Mouse (Mus musculus) ES-E14 (cell line): ENCODE measurements around the gene Bach2. TPM values are rescaled to one million over a fixed set of nuclear protein-coding genes. Genes with fewer than 3 reads are reported as not detected.

Source experiments
- DNase-seq: peaks from one replicate; pipeline ENCODE4 v3.0.0-alpha.2; 2013; ENCODE audit warnings: low read depth, low spot score
- H3K27ac ChIP-seq: 2 replicates; pipeline ENCODE4 v1.5.1; 2012; ENCODE audit warnings: low read depth, mild to moderate bottlenecking, low read length, moderate library complexity, mixed read lengths; ENCODE audit not compliant: poor library complexity, insufficient read depth, severe bottlenecking
- H3K36me3 ChIP-seq: 2 replicates; pipeline ENCODE4 v1.6.1; 2012; ENCODE audit warnings: mild to moderate bottlenecking, low read length, moderate library complexity, mixed read lengths; ENCODE audit not compliant: control insufficient read depth, poor library complexity, insufficient read depth, severe bottlenecking
- H3K4me1 ChIP-seq, 2 experiments: fragments of 150-350 bp in 1 of 2; sonication (generic) in 1 of 2; 2 replicates each; pipeline ENCODE4 v1.6.1; 2012; ENCODE audit warnings: low read length in 2 of 2, mild to moderate bottlenecking in 1 of 2, mixed read lengths in 1 of 2; ENCODE audit not compliant: control insufficient read depth in 2 of 2, insufficient read depth in 2 of 2, poor library complexity in 1 of 2
- H3K4me3 ChIP-seq, 2 experiments: fragments of 150-350 bp in 1 of 2; sonication (generic) in 1 of 2; 2 replicates each; pipeline ENCODE4 v1.5.1; 2012; ENCODE audit warnings: low read length in 2 of 2, low read depth in 1 of 2, mild to moderate bottlenecking in 1 of 2, mixed read lengths in 1 of 2; ENCODE audit not compliant: insufficient read depth in 1 of 2, poor library complexity in 1 of 2, severe bottlenecking in 1 of 2
- H3K9ac ChIP-seq: 2 replicates; pipeline ENCODE4 v1.6.1; 2012; ENCODE audit warnings: low read depth, mild to moderate bottlenecking, low read length, mixed read lengths; ENCODE audit not compliant: poor library complexity, insufficient read depth, severe bottlenecking
- H3K9me3 ChIP-seq: fragments of 150-350 bp; sonication (generic); 2 replicates; pipeline ENCODE4 v1.6.1; 2012; ENCODE audit warnings: low read depth, mild to moderate bottlenecking, low read length; ENCODE audit not compliant: control insufficient read depth, insufficient read depth
- CHD2 ChIP-seq: IDR thresholded peaks from 2 replicates; pipeline ENCODE4 v1.6.1; 2014; ENCODE audit warnings: mild to moderate bottlenecking, low read depth, low read length, inconsistent platforms
- HCFC1 ChIP-seq: IDR thresholded peaks from 2 replicates; pipeline ENCODE4 v1.6.1; 2012; ENCODE audit warnings: low read length, inconsistent platforms, borderline replicate concordance; ENCODE audit not compliant: insufficient read depth
- MAFK ChIP-seq: IDR thresholded peaks from 2 replicates; pipeline ENCODE4 v1.6.1; 2014; ENCODE audit warnings: mild to moderate bottlenecking, low read depth, low read length, inconsistent platforms; ENCODE audit not compliant: insufficient read depth
- ZC3H11A ChIP-seq: IDR thresholded peaks from 2 replicates; pipeline ENCODE4 v1.6.1; 2012; ENCODE audit warnings: low read depth, mild to moderate bottlenecking, inconsistent platforms, low read length, borderline replicate concordance
- ZNF384 ChIP-seq: IDR thresholded peaks from 2 replicates; pipeline ENCODE4 v1.6.1; 2012; ENCODE audit warnings: low read depth, low read length, inconsistent platforms
- in situ Hi-C, 2 experiments: fragments of 600-800 bp; cut with MboI; formaldehyde crosslinking; loops; one replicate each; pipeline ENCODE4 v1.15.1; 2025; ENCODE audit warnings: low sequenced_read_pairs in 2 of 2, inconsistent platforms in 1 of 2; ENCODE audit not compliant: unreplicated experiment in 2 of 2
- total RNA-seq: library from RNA; depleted of rRNA; stranded (reverse); fragments of 300-350 nt; gene quantifications from 2 replicates; pipeline ENCODE4 v1.2.3, GENCODE M21; 2012

Bach2 gene
- total RNA-seq, 1 experiment = 3.3 TPM

DNA sequence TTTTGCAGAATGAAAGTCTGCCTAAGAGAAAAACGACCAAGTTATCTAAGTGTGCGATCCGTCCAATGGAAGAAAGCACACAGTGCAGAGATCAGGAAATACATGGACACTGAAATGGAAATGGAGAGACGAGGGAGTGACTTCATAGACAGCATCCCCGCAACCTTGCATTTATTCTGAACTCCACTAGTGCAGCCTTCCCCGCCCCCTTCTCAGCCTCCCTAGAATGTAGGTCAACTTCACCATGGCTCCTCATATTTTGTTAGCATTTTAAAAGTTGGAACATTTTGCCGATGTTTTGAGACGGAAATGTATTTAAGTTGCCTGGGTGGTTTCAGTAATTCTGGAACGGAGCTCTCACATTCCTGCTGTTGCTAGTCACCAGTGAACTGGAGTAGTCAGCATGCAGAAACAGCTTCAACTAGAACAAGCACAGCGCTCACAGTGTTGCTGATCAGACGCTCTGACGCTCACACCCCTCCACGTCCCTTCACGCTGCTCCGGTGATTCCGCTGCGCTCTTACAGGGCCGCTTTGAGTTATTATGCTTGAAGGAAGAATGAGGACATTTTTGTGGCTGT lies 66.5 kb downstream of the Bach2 start:
- no peak overlapping the region for H3K27ac ChIP-seq
- H3K4me3 ChIP-seq = no peak overlapping the region
- TF ChIP-seq MAFK (no peak), HCFC1 (no peak), CHD2 (no peak), ZC3H11A (no peak), ZNF384 (no peak)
- H3K9ac ChIP-seq = no peak overlapping the region
- in situ Hi-C loops = no loop called here
- DNase-seq = no peak
- H3K36me3 ChIP-seq = no peaks in the 10 kb centered on the region
- H3K9me3 ChIP-seq = no peaks in the 10 kb centered on the region
- H3K4me1 ChIP-seq = peaks cover 0 to 2% of the 10 kb centered on the region in 2 experiments; a peak in 1 of 4 replicates

- no peak overlapping the region for H3K9ac ChIP-seq
- H3K27ac ChIP-seq = no peak overlapping the region
- no peaks in the 10 kb centered on the region for H3K36me3 ChIP-seq
- TF ChIP-seq ZNF384 = no peak
- no peak for TF ChIP-seq ZC3H11A
- no peak for TF ChIP-seq HCFC1
- no peak for TF ChIP-seq CHD2
- TF ChIP-seq MAFK = no peak
- peaks cover 0 to 2% of the 10 kb centered on the region in 2 experiments; a peak in 1 of 4 replicates for H3K4me1 ChIP-seq
- in situ Hi-C loops = no loop called here
- no peaks in the 10 kb centered on the region for H3K9me3 ChIP-seq
- DNase-seq = no peak
- no peak overlapping the region for H3K4me3 ChIP-seq
Observed at GRCm38 (mm10) chr4:32305683-32306082, 67.1 kb downstream of the Bach2 start.

- H3K4me3 ChIP-seq = no peak overlapping the region
- in situ Hi-C loops = no loop called here
- no peak for DNase-seq
- TF ChIP-seq ZNF384 (no peak), HCFC1 (no peak), CHD2 (no peak), MAFK (no peak), ZC3H11A (no peak)
- no peak overlapping the region for H3K9ac ChIP-seq
- H3K4me1 ChIP-seq = peaks cover 0 to 2% of the 10 kb centered on the region in 2 experiments; a peak in 1 of 4 replicates
- no peaks in the 10 kb centered on the region for H3K36me3 ChIP-seq
- no peak overlapping the region for H3K27ac ChIP-seq
- H3K9me3 ChIP-seq = no peaks in the 10 kb centered on the region
Observed at GRCm38 (mm10) chr4:32306169-32306792, 67.7 kb downstream of the Bach2 start.

DNA sequence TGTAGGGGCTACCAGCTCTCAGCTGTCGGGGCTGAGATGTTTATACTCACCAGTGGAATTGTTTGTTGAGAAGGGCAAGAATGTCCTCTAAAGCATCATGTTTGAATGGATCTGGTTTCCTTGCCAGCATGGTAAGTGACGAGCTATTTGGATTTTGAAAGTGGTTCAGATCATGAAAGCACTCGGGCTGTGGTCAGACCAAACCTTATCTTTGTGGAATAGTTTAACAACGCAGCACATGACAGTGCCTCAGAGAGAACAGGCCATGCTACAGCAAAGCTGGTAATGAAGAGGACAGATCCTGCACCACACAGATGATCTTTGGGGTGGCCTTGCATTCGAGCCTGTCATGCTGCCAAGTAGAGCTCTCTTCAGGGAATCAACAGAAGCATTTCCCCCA lies 68.6 kb downstream of the Bach2 start:
- peaks cover 1 to 2% of the 10 kb centered on the region in 2 experiments; a peak in 2 of 4 replicates for H3K4me1 ChIP-seq
- in situ Hi-C loops = no loop called here
- H3K9me3 ChIP-seq = no peaks in the 10 kb centered on the region
- no peak overlapping the region for H3K9ac ChIP-seq
- no peak overlapping the region for H3K27ac ChIP-seq
- no peak for DNase-seq
- no peaks in the 10 kb centered on the region for H3K36me3 ChIP-seq
- no peak overlapping the region for H3K4me3 ChIP-seq
- no peak for TF ChIP-seq HCFC1
- TF ChIP-seq ZNF384 = no peak
- TF ChIP-seq ZC3H11A = no peak
- no peak for TF ChIP-seq MAFK
